Mouse (Mus musculus) layer of hippocampus, adult 9-10 months (tissue): ENCODE results near the gene Tubb4b.
A peak's percentile ranks its signal among the peaks of the same experiment; 100 is the strongest.

ENCODE experiments used
- DNase-seq: peaks from one replicate; pipeline ENCODE4 v3.0.0; 2022; ENCODE audit warnings: low spot score

Tubb4b gene

GRCm38 (mm10) chr2:25223681-25224491 is 616 bp downstream of the Tubb4b start:
- no peak for DNase-seq

DNA sequence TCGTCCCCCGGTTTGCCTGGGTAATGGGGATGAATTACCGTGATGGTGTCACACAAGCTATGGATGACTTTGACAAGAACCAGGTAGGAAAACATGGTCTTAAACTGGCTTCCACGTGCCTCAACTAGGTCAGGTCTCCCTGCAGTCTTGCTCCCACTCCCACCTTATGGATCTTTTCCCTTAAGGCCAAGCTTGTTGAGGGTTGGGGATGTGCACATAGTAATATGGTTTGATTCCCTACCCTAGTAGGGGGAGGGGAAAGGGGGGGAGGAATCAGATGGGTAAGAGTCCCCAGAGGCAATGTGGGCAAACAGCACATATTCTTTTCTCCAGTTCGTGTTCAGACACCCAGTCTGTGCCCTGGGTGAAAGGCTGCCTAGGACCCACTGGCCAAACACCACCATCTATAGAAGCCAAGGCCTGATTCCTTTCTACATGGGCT is 3.1 kb downstream of the Tubb4b start:
- no peak for DNase-seq

GRCm38 (mm10) chr2:25218445-25218844 is 6.1 kb downstream of the Tubb4b start, which contains the start of gene Fam166a:
Gene Fam166a (plus strand): TSS chr2:25218745.
- no peak for DNase-seq

DNA sequence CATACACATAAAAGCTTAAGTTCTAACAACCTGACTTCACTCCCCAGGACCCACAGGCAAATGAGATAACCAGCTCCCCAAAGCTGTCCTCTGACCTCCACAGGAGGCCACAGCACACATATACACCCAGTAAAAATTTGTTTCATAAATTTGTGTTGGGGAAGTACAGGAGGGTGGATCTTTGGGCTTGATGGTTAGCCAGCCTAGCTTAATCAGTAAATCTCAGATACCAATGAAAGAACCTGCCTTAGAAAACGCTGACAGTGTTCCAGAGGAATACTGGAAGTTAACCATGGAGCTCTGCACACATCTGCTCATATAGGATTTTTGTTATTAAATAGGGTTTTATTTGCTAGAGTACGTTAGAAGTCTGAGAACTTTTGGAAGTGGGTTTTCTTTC is 6.8 kb downstream of the Tubb4b start:
- no peak for DNase-seq

- no peak for DNase-seq
Observed at GRCm38 (mm10) chr2:25214444-25214843, 10.1 kb downstream of the Tubb4b start, which contains the start of gene Stpg3. Gene Stpg3 (minus strand): TSS chr2:25214637.

- no peak for DNase-seq
Observed at GRCm38 (mm10) chr2:25213266-25213865, 11.1 kb downstream of the Tubb4b start.

DNA sequence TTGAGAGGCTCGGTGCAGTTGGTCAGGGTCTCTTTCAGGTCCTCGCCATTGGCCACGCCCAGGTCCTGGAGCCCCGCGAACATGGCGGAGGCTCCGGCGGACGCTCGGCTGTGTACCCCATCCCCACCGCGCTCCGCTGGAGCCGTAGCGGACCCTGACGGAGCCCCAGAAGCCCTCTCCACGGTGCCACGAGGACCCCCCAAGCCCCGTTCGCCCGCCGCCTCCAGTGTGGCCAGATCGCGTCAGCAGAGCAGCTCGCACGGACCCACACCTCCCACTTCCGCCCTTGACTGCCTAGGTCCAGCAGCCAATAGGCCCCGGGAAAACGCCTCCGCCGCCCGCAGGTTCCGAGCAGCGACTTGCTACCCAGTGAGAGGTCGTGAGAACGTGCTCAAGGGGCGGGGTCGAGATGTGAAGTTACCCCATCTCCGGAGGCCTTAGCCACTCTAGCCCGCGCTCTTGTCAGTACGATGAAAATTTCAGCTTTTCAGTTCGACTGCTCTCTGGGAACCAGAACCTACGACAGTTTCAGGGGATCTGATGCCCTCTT is 13.3 kb downstream of the Tubb4b start, which contains the start of gene Nelfb:
Gene Nelfb, minus strand, starts transcription at position 369 of the 550 bp plus-strand sequence.
- DNase-seq: peak; percentile 51

GRCm38 (mm10) chr2:25210686-25211085 is 13.8 kb downstream of the Tubb4b start:
- DNase-seq: no peak

- DNase-seq: no peak
Observed at GRCm38 (mm10) chr2:25207593-25207992, 16.9 kb downstream of the Tubb4b start.

DNA sequence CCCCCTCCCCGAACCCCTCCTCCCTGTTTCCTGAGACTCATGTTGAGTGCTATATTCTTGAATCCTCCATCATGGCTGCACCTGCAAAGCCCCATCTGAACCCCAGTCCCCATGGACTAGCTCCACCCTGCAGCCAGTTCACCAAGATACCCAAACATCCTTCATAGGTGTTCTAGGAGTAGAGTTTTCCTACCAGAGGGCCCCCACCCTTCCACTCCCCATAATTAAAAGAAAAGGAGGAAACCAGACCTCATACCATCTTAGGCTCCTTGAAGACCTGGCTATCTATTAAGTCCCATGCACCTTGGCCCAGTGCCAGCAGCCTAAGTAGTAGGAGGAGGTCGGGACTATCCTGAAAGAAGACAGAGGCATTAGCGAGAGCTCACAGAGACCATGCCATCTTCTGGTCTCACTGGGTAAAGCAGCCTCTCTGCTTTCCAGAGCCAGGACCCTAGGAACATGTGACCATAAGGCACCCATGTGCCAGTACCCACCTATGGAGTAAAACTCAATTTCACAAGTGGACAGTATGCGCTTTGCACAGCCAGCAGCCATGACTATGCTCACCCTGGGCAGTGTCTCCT is 20.8 kb downstream of the Tubb4b start:
- no peak for DNase-seq

GRCm38 (mm10) chr2:25200631-25201030 is 23.9 kb downstream of the Tubb4b start:
- DNase-seq: no peak

GRCm38 (mm10) chr2:25197946-25198345 is 26.6 kb downstream of the Tubb4b start:
- DNase-seq: no peak

DNA sequence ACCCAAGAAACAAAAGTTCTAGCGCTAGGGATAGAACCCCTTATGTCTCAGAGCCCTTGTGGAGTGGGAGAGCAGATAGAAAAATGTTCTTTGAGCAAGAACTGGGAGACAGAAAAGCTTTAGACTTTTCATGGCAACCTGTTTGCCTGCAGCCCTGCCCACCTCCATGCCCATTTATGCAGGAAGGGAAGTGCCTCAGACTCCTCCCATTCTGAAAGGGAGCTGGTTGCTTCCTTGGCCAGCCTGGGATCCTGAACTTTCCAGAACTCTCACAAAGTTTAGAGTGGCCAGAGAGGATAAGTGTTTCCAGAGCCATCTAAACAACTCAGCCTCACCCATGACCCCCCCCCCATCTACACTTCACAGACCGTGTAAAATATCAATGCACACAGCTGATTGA is 27.3 kb downstream of the Tubb4b start:
- no peak for DNase-seq

GRCm38 (mm10) chr2:25196172-25196954 is 28.1 kb downstream of the Tubb4b start, which contains the start of gene Tor4a:
Gene Tor4a (minus strand): TSS chr2:25196886.
- no peak for DNase-seq

GRCm38 (mm10) chr2:25195211-25196156 is 29.0 kb downstream of the Tubb4b start:
- DNase-seq: no peak

GRCm38 (mm10) chr2:25194486-25195171 is 29.9 kb downstream of the Tubb4b start:
- DNase-seq: no peak

- DNase-seq: no peak
Observed at GRCm38 (mm10) chr2:25194006-25194405, 30.5 kb downstream of the Tubb4b start.

DNA sequence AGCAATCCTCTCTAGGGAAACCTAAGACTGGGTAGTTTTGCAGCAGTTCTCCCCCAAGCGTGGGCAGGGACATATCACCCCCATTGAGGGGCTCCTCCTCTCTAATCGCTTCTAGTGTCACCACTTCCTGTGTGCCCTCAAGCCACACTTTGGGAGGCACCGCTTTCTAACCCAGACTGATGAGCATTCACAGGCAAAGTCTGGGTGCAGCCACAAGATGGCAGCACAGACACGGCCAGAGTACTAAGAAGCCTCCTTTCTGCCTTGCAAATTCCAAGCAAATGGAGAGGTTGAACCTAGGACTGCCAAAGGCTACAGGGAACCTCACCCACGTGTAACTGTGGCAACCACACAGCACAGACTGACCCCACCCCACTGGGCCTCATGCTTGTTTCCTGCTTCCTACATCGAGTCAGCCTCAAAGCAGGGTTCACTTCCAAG is 31.2 kb downstream of the Tubb4b start:
- DNase-seq: peak; percentile 63

GRCm38 (mm10) chr2:25187841-25188240 is 36.7 kb downstream of the Tubb4b start:
- no peak for DNase-seq

DNA sequence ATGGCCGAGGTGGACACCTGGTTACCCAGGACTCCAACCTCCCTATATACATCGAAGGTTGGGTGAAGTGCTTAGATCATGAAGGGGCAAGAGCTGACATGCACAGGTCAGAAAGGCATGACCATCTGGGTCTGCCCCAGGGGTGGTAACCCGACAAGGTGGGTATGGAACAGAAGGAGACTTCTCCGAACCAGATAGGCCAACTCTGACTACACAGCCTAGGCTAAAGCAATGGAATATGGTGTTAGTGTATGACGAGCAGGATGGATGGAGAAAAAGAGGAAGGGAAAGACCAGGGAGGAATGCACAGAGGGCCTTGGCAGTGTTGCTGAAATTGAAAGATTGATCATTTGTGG is 37.9 kb downstream of the Tubb4b start:
- DNase-seq: no peak
